Mouse (Mus musculus) olfactory bulb, adult 2 months (tissue): ENCODE measurements at regions not wholly inside any gene's neighbourhood (a gene's known extent, or its start where the extent isn't known, plus 50 kb on each side); places are given as distances from the start of the nearest gene placed in this dataset.

Experiments used
- CTCF ChIP-seq: fragments of 200-500 bp; IDR thresholded peaks from 2 replicates; pipeline ENCODE4 v1.5.1; 2012; ENCODE audit warnings: low read depth, mild to moderate bottlenecking, low read length, moderate library complexity; ENCODE audit not compliant: insufficient read depth
- POLR2A ChIP-seq: fragments of 200-500 bp; IDR thresholded peaks from 2 replicates; pipeline ENCODE4 v1.6.1; 2012; ENCODE audit warnings: mild to moderate bottlenecking, low read depth, low read length, moderate library complexity; ENCODE audit not compliant: insufficient read depth

GRCm38 (mm10) chr2:72838085-72838727 lies 142.0 kb downstream of the Sp3 start:
- no peak for TF ChIP-seq CTCF
- no peak for TF ChIP-seq POLR2A
